ENCODE assay signal across 22 mouse cellular contexts in the genomic region with DNA sequence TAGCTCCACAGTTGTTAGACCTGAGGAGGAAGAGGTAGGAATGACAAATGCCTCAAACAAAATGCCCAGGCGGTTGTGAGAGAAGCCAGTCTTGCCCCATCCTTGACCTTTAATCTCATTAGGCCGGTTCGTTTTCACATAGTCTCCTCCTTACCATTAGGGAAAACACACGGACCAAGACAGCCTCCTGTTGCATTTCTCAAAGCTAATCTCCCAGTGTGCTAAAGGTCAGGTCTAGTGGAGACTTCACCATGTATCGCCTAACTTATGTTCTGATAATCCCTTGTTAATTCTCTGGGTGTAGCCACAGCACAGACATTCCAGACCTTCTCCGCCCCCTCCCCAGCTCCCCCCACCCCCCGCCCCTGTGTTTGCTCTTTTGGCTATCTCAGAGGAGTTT.
DNase-seq lines count a peak whose midpoint lies in the region; ATAC-seq and TF ChIP-seq lines count a peak whose summit lies in the region.
"Had no signal": no experiment of that assay in that cellular context is flagged by ENCODE, and none has a peak within 500 bp of the region (broad histone marks: within the 10 kb centered on the region; RNA-seq: fewer than 3 reads in every experiment).

No protein-coding gene starts in this region.

- no peak for TF ChIP-seq CTCF in kidney, adult 2 months (conservative IDR thresholded peaks at IDR 0.05; ENCODE audit: insufficient read depth, insufficient read length, low read depth, low read length)

- 0 out of 2 replicates have a peak, but pooled peaks have one; percentile 9 for ATAC-seq in kidney, embryonic 15.5 days (replicated peaks; ENCODE audit: low FRiP score)
- no peak for ATAC-seq in embryonic facial prominence, embryonic 13.5 days (ENCODE audit: insufficient number of reproducible peaks, insufficient read depth, low FRiP score, low TSS enrichment, low read depth)
- no peak for ATAC-seq in intestine, embryonic 16.5 days
- ATAC-seq: CD4-positive, CD25-positive, alpha-beta regulatory T cell, adult 4 months; forebrain, postnatal 0 days; inflammation-experienced regulatory T-cells, adult 6 months had no signal

- H3K27ac ChIP-seq in kidney, embryonic 15.5 days = no peak overlapping the region
- H3K27ac ChIP-seq in kidney, adult 2 months (ENCODE audit: insufficient read depth, low read depth, low read length) = no peak overlapping the region
- H3K27ac ChIP-seq in embryonic facial prominence, embryonic 13.5 days = no peak overlapping the region
- H3K27ac ChIP-seq in intestine, embryonic 16.5 days (ENCODE audit: low read length) = no peak overlapping the region
- H3K27ac ChIP-seq: heart, embryonic 15.5 days; kidney, postnatal 0 days; limb, embryonic 15.5 days had no signal

- no peaks in the 10 kb centered on the region for H3K9me3 ChIP-seq in kidney, embryonic 15.5 days (replicated peaks)
- H3K9me3 ChIP-seq in embryonic facial prominence, embryonic 13.5 days = no peaks in the 10 kb centered on the region
- no peaks in the 10 kb centered on the region for H3K9me3 ChIP-seq in intestine, embryonic 16.5 days (ENCODE audit: control insufficient read depth, low read length)
- H3K9me3 ChIP-seq: heart, embryonic 15.5 days; limb, embryonic 15.5 days had no signal

- peaks cover 3% of the 10 kb centered on the region for H3K27me3 ChIP-seq in kidney, embryonic 15.5 days
- no peaks in the 10 kb centered on the region for H3K27me3 ChIP-seq in kidney, adult 2 months (replicated peaks; ENCODE audit: control insufficient read depth, insufficient read depth, low read length)
- 0 out of 2 replicates have a peak, but pooled peaks cover under 1% of the 10 kb centered on the region for H3K27me3 ChIP-seq in embryonic facial prominence, embryonic 13.5 days
- no peaks in the 10 kb centered on the region for H3K27me3 ChIP-seq in intestine, embryonic 16.5 days (replicated peaks; ENCODE audit: control insufficient read depth, insufficient read depth, low read length)
- H3K27me3 ChIP-seq: heart, embryonic 15.5 days; limb, embryonic 15.5 days had no signal

- DNase-seq in adrenal gland, postnatal 10 days = peak; percentile 15
- DNase-seq in adrenal gland, adult (ENCODE audit: inconsistent age in 2 of 2, low spot score in 1 of 2) = no peak
- DNase-seq in kidney, adult 2 months = no peak
- DNase-seq in retina, embryonic 14.5 days (ENCODE audit: low spot score) = peak; percentile 13
- DNase-seq in layer of hippocampus, postnatal 10 days (ENCODE audit: low spot score in 2 of 2) = no peak
- DNase-seq: adrenal gland, adult 2 months; cerebellum, adult 11 months; cerebellum, postnatal 36 days; forebrain, postnatal 0 days; lung, postnatal 14 days; midbrain, embryonic 14.5 days; thymus, postnatal 14 days had no signal

- no peaks in the 10 kb centered on the region for H3K36me3 ChIP-seq in kidney, embryonic 15.5 days
- no peaks in the 10 kb centered on the region for H3K36me3 ChIP-seq in kidney, adult 2 months (ENCODE audit: control insufficient read depth, insufficient read depth, low read length)
- no peaks in the 10 kb centered on the region for H3K36me3 ChIP-seq in embryonic facial prominence, embryonic 13.5 days
- H3K36me3 ChIP-seq in intestine, embryonic 16.5 days (ENCODE audit: control insufficient read depth, insufficient read depth, low read length) = no peaks in the 10 kb centered on the region
- H3K36me3 ChIP-seq: G1E; heart, embryonic 15.5 days; limb, embryonic 15.5 days had no signal

- 18% methylated on average over 7 of the region's 7 CpGs for WGBS in kidney, embryonic 15.5 days
- 33% methylated on average over 7 of the region's 7 CpGs for WGBS in kidney, adult 2 months
- 12% methylated on average over 7 of the region's 7 CpGs for WGBS in embryonic facial prominence, embryonic 13.5 days
- 16% methylated on average over 7 of the region's 7 CpGs for WGBS in intestine, embryonic 16.5 days

- H3K4me3 ChIP-seq in kidney, embryonic 15.5 days (replicated peaks) = no peak overlapping the region
- no peak overlapping the region for H3K4me3 ChIP-seq in kidney, adult 2 months (ENCODE audit: insufficient read depth, low read depth, low read length)
- H3K4me3 ChIP-seq in embryonic facial prominence, embryonic 13.5 days = no peak overlapping the region
- H3K4me3 ChIP-seq in intestine, embryonic 16.5 days (ENCODE audit: low read length) = no peak overlapping the region
- H3K4me3 ChIP-seq: heart, embryonic 15.5 days; limb, embryonic 15.5 days; myocyte had no signal

- no peak for TF ChIP-seq POLR2A in kidney, adult 2 months (IDR thresholded peaks at IDR 0.05; ENCODE audit: low read depth, low read length)

- no peaks in the 10 kb centered on the region; the same call in 1 of the 2 replicates for H3K4me1 ChIP-seq in kidney, embryonic 15.5 days
- H3K4me1 ChIP-seq in kidney, adult 2 months (ENCODE audit: control insufficient read depth, insufficient read depth, low read length) = no peaks in the 10 kb centered on the region
- H3K4me1 ChIP-seq in embryonic facial prominence, embryonic 13.5 days = peaks cover 13% of the 10 kb centered on the region
- H3K4me1 ChIP-seq in intestine, embryonic 16.5 days (ENCODE audit: control insufficient read depth, insufficient read depth, low read length) = no peaks in the 10 kb centered on the region
- H3K4me1 ChIP-seq: limb, embryonic 15.5 days had no signal

- no peak overlapping the region for H3K9ac ChIP-seq in kidney, embryonic 15.5 days
- no peak overlapping the region for H3K9ac ChIP-seq in embryonic facial prominence, embryonic 13.5 days
- H3K9ac ChIP-seq in intestine, embryonic 16.5 days (ENCODE audit: low read depth, low read length) = no peak overlapping the region
- H3K9ac ChIP-seq: forebrain, postnatal 0 days; heart, embryonic 15.5 days; limb, embryonic 15.5 days had no signal

- no peak overlapping the region for H3K4me2 ChIP-seq in kidney, embryonic 15.5 days
- 0 out of 2 replicates have a peak overlapping the region, but pooled peaks have one; percentile 16 for H3K4me2 ChIP-seq in embryonic facial prominence, embryonic 13.5 days
- H3K4me2 ChIP-seq in intestine, embryonic 16.5 days (ENCODE audit: low read depth, low read length) = no peak overlapping the region
- H3K4me2 ChIP-seq: heart, embryonic 15.5 days; limb, embryonic 15.5 days had no signal

Comparison
In these comparisons a context has a peak if more than half of its experiments do, and no peak if none do; other contexts are left out.
1. DNase-seq: peak in adrenal gland, postnatal 10 days (single experiment) and retina, embryonic 14.5 days (single experiment); none in adrenal gland, adult (0 of 2), kidney, adult 2 months (single experiment) and layer of hippocampus, postnatal 10 days (0 of 2).